Mouse (Mus musculus) MEL (cell line): ENCODE data around the gene Ssh2. TPM values are rescaled to one million over a fixed set of nuclear protein-coding genes. Genes with fewer than 3 reads are reported as not detected.

Experiments
- DNase-seq: peaks from one replicate; pipeline ENCODE4 v3.0.0; 2011; ENCODE audit warnings: low read depth, low spot score
- H3K27ac ChIP-seq: 2 replicates; pipeline ENCODE4 v1.5.1; 2012; ENCODE audit warnings: low read depth, mild to moderate bottlenecking, control low read depth, low read length, moderate library complexity; ENCODE audit not compliant: control insufficient read depth
- H3K27me3 ChIP-seq, 2 experiments: fragments of 150-350 bp in 1 of 2; sonication (generic) in 1 of 2; 2 replicates each; pipeline ENCODE4 v1.6.1; 2012; ENCODE audit warnings: low read length in 2 of 2, mild to moderate bottlenecking in 2 of 2, improper control_type of control experiment in 1 of 2, moderate library complexity in 1 of 2; ENCODE audit not compliant: insufficient read depth in 2 of 2, control insufficient read depth in 1 of 2
- H3K36me3 ChIP-seq, 2 experiments: 2 replicates each; pipeline ENCODE4 v1.6.1; 2012 to 2014; ENCODE audit warnings: low read length in 2 of 2, improper control_type of control experiment in 1 of 2, inconsistent platforms in 1 of 2, mild to moderate bottlenecking in 1 of 2; ENCODE audit not compliant: insufficient read depth in 2 of 2, control insufficient read depth in 1 of 2
- H3K4me1 ChIP-seq, 2 experiments: fragments of 150-350 bp in 1 of 2; sonication (generic) in 1 of 2; 2 replicates each; pipeline ENCODE4 v1.6.1; 2012; ENCODE audit warnings: low read length in 2 of 2, improper control_type of control experiment in 1 of 2, mild to moderate bottlenecking in 1 of 2; ENCODE audit not compliant: insufficient read depth in 2 of 2, control insufficient read depth in 1 of 2
- H3K4me3 ChIP-seq, 2 experiments: fragments of 150-350 bp in 1 of 2; sonication (generic) in 1 of 2; 2 replicates each; pipeline ENCODE4 v1.5.1; 2012; ENCODE audit warnings: low read depth in 2 of 2, low read length in 2 of 2, mild to moderate bottlenecking in 2 of 2, moderate library complexity in 2 of 2, control low read depth in 1 of 2, improper control_type of control experiment in 1 of 2; ENCODE audit not compliant: control insufficient read depth in 1 of 2, insufficient read depth in 1 of 2
- H3K79me2 ChIP-seq: 2 replicates; pipeline ENCODE4 v1.6.1; 2012; ENCODE audit warnings: mild to moderate bottlenecking, low read length, moderate library complexity; ENCODE audit not compliant: control insufficient read depth, poor library complexity, insufficient read depth
- H3K9ac ChIP-seq: 2 replicates; pipeline ENCODE4 v1.6.1; 2012; ENCODE audit warnings: low read depth, mild to moderate bottlenecking, control low read depth, low read length, moderate library complexity; ENCODE audit not compliant: control insufficient read depth, poor library complexity, severe bottlenecking
- H3K9me3 ChIP-seq: fragments of 150-350 bp; sonication (generic); replicated peaks from 2 replicates; pipeline ENCODE4 v1.6.1; 2012; ENCODE audit warnings: mild to moderate bottlenecking, low read length, improper control_type of control experiment, moderate library complexity; ENCODE audit not compliant: insufficient read depth
- BHLHE40 ChIP-seq: IDR thresholded peaks from 2 replicates; pipeline ENCODE4 v1.6.1; 2012; ENCODE audit warnings: low read depth, mild to moderate bottlenecking, inconsistent platforms, low read length, improper control_type of control experiment, borderline replicate concordance
- CTCF ChIP-seq, 3 experiments: IDR thresholded peaks in 2 of 3; conservative IDR thresholded peaks in 1 of 3; 2 replicates each; pipeline ENCODE4 v1.5.1; 2011 to 2012; ENCODE audit warnings: low read length in 3 of 3, low read depth in 2 of 3, mild to moderate bottlenecking in 2 of 3, improper control_type of control experiment in 1 of 3, inconsistent platforms in 1 of 3, mixed read lengths in 1 of 3, moderate library complexity in 1 of 3; ENCODE audit not compliant: control insufficient read depth in 1 of 3, insufficient read depth in 1 of 3, poor library complexity in 1 of 3, severe bottlenecking in 1 of 3
- EP300 ChIP-seq, 2 experiments: IDR thresholded peaks; 2 replicates each; pipeline ENCODE4 v1.6.1; 2011; ENCODE audit warnings: improper control_type of control experiment in 2 of 2, low read length in 2 of 2, low read depth in 1 of 2, mild to moderate bottlenecking in 1 of 2
- ETS1 ChIP-seq: IDR thresholded peaks from 2 replicates; pipeline ENCODE4 v1.6.1; 2012; ENCODE audit warnings: low read depth, mild to moderate bottlenecking, inconsistent platforms, low read length, improper control_type of control experiment, moderate library complexity
- GABPA ChIP-seq: IDR thresholded peaks from 2 replicates; pipeline ENCODE4 v1.6.1; 2012; ENCODE audit warnings: low read depth, mild to moderate bottlenecking, inconsistent platforms, low read length, improper control_type of control experiment, moderate library complexity
- GATA1 ChIP-seq: IDR thresholded peaks from 2 replicates; pipeline ENCODE4 v1.6.1; 2011; ENCODE audit warnings: low read depth, low read length, improper control_type of control experiment
- HCFC1 ChIP-seq: IDR thresholded peaks from 2 replicates; pipeline ENCODE4 v1.6.1; 2012; ENCODE audit warnings: low read depth, mild to moderate bottlenecking, inconsistent platforms, low read length, improper control_type of control experiment, moderate library complexity
- JUND ChIP-seq: IDR thresholded peaks from 2 replicates; pipeline ENCODE4 v1.6.1; 2011; ENCODE audit warnings: low read depth, mild to moderate bottlenecking, improper control_type of control experiment, low read length
- KAT2A ChIP-seq: conservative IDR thresholded peaks from 2 replicates; pipeline ENCODE4 v1.6.1; 2012; ENCODE audit warnings: low read depth, low read length, improper control_type of control experiment, inconsistent platforms
- MAFK ChIP-seq: IDR thresholded peaks from 2 replicates; pipeline ENCODE4 v1.6.1; 2011; ENCODE audit warnings: low read depth, mild to moderate bottlenecking, low read length, improper control_type of control experiment, borderline replicate concordance
- MXI1 ChIP-seq: IDR thresholded peaks from 2 replicates; pipeline ENCODE4 v1.6.1; 2011; ENCODE audit warnings: mild to moderate bottlenecking, low read depth, low read length, improper control_type of control experiment
- MYB ChIP-seq: IDR thresholded peaks from 2 replicates; pipeline ENCODE4 v1.6.1; 2011; ENCODE audit warnings: mild to moderate bottlenecking, low read depth, low read length, improper control_type of control experiment
- NELFE ChIP-seq: IDR thresholded peaks from 2 replicates; pipeline ENCODE4 v1.6.1; 2011; ENCODE audit warnings: low read depth, low read length, improper control_type of control experiment
- POLR2AphosphoS5 ChIP-seq: IDR thresholded peaks from 2 replicates; pipeline ENCODE4 v1.6.1; 2012; ENCODE audit warnings: low read depth, borderline replicate concordance, mild to moderate bottlenecking, inconsistent platforms, low read length, moderate library complexity, mixed read lengths
- TAL1 ChIP-seq: IDR thresholded peaks from 2 replicates; pipeline ENCODE4 v1.6.1; 2012; ENCODE audit warnings: mild to moderate bottlenecking, inconsistent platforms, low read length, moderate library complexity, mixed read lengths
- TCF12 ChIP-seq: IDR thresholded peaks from 2 replicates; pipeline ENCODE4 v1.6.1; 2014; ENCODE audit warnings: low read depth, mild to moderate bottlenecking, inconsistent platforms, low read length, improper control_type of control experiment, moderate library complexity
- USF1 ChIP-seq: IDR thresholded peaks from 2 replicates; pipeline ENCODE4 v1.6.1; 2014; ENCODE audit warnings: low read depth, mild to moderate bottlenecking, inconsistent platforms, low read length, improper control_type of control experiment, moderate library complexity
- ZC3H11A ChIP-seq: IDR thresholded peaks from 2 replicates; pipeline ENCODE4 v1.6.1; 2012; ENCODE audit warnings: low read depth, mild to moderate bottlenecking, inconsistent platforms, low read length, improper control_type of control experiment
- ZKSCAN1 ChIP-seq: IDR thresholded peaks from 2 replicates; pipeline ENCODE4 v1.6.1; 2012; ENCODE audit warnings: low read depth, mild to moderate bottlenecking, inconsistent platforms, low read length, improper control_type of control experiment, moderate library complexity
- ZMIZ1 ChIP-seq: IDR thresholded peaks from 2 replicates; pipeline ENCODE4 v1.6.1; 2012; ENCODE audit warnings: low read depth, mild to moderate bottlenecking, inconsistent platforms, low read length, improper control_type of control experiment, moderate library complexity
- polyA plus RNA-seq, 2 experiments: library from polyadenylated mRNA; stranded (reverse) in 1 of 2; unstranded in 1 of 2; fragments of >175 nt in 1 of 2; fragments of >200 nt in 1 of 2; gene quantifications; 2 replicates each; pipeline versions ENCODE4 v1.2.1 to v1.2.4; 2012; ENCODE audit warnings: low replicate concordance in 2 of 2, low read depth in 1 of 2; ENCODE audit not compliant: insufficient read length in 2 of 2, insufficient read depth in 1 of 2, missing spikeins in 1 of 2
- total RNA-seq: library from RNA; depleted of rRNA; stranded (reverse); fragments of 300-350 nt; gene quantifications from 2 replicates; pipeline ENCODE4 v1.2.3, GENCODE M21; 2012

Gene Ssh2
- total and polyA plus RNA-seq, 3 experiments, result 6.3 to 29.2 (median 16.5) TPM

DNA sequence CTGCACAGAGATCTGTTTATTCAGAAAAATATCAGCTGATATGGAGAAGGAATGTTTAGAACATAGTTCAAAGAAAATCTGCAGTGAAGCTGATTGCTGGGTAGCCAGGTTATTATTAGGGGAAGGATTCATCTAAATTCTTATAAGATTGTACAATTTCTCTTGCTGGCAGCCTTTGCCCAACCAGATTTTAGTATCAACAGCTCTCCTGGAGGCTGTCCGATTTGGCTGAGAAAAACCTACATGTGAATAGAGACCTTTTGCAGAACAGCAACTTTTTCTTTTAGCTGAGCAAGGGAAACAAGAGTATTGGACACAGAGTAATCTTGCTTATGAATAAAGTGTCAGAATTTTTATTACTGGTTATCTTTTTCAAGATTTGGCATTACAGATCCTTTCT, 212.4 kb downstream of the Ssh2 start:
- no peak overlapping the region for H3K9ac ChIP-seq
- peaks cover 7 to 9% of the 10 kb centered on the region in 2 experiments for H3K36me3 ChIP-seq
- DNase-seq, result no peak
- H3K4me3 ChIP-seq, result no peak overlapping the region
- no peaks in the 10 kb centered on the region for H3K9me3 ChIP-seq
- H3K27ac ChIP-seq, result no peak overlapping the region
- peaks cover 0 to 2% of the 10 kb centered on the region in 2 experiments; a peak in 2 of 4 replicates for H3K4me1 ChIP-seq
- H3K27me3 ChIP-seq, result no peaks in the 10 kb centered on the region
- TF ChIP-seq ZC3H11A, result no peak
- TF ChIP-seq MAFK, result no peak
- TF ChIP-seq ZMIZ1, result no peak
- no peak for TF ChIP-seq BHLHE40
- TF ChIP-seq JUND, result no peak
- no peak for TF ChIP-seq ZKSCAN1
- TF ChIP-seq USF1, result no peak
- no peak for TF ChIP-seq ETS1
- H3K79me2 ChIP-seq, result no peaks in the 10 kb centered on the region

DNA sequence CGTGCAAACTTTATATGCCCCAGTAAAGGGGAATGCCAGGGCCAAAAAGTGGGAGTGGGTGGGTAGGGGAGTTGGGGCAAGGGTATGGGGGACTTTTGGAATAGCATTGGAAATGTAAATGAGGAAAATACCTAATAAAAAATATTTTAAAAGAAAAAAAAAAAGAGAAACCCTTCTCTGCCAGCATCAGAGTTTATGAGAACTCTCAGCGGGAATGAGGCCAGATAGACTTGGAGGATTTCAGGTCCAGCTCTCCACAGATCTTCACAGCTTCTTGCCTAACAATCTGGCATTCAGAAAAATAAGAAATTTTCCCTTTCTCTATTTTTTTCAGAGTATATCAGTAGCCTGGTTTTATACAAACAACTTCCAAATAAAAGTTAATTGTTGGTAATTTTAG, 220.9 kb downstream of the Ssh2 start:
- TF ChIP-seq EP300 (IDR thresholded peaks at IDR 0.05; ENCODE audit: low read depth in 1 of 2, low read length in 2 of 2), result no peak
- TF ChIP-seq TCF12, result no peak
- TF ChIP-seq MYB, result no peak
- TF ChIP-seq TAL1, result no peak
- TF ChIP-seq MXI1, result no peak
- TF ChIP-seq POLR2AphosphoS5, result no peak
- TF ChIP-seq NELFE, result no peak
- TF ChIP-seq ETS1, result no peak
- no peak for TF ChIP-seq CTCF (IDR thresholded peaks at IDR 0.05 in 2 of 3, conservative IDR thresholded peaks at IDR 0.05 in 1 of 3; ENCODE audit: control insufficient read depth in 1 of 3, insufficient read depth in 1 of 3, low read depth in 2 of 3, low read length in 3 of 3, poor library complexity in 1 of 3, severe bottlenecking in 1 of 3)
- no peak for TF ChIP-seq HCFC1
- TF ChIP-seq GABPA, result no peak
- no peak for TF ChIP-seq GATA1
- no peak for TF ChIP-seq KAT2A
- TF ChIP-seq USF1, result no peak
- no peak for TF ChIP-seq JUND
- H3K9me3 ChIP-seq, result no peaks in the 10 kb centered on the region
- no peak overlapping the region for H3K4me3 ChIP-seq
- H3K9ac ChIP-seq, result no peak overlapping the region
- peaks cover 0 to 8% of the 10 kb centered on the region in 2 experiments; a peak in 3 of 4 replicates for H3K36me3 ChIP-seq
- H3K27ac ChIP-seq, result no peak overlapping the region
- H3K79me2 ChIP-seq, result no peaks in the 10 kb centered on the region
- H3K27me3 ChIP-seq, result no peaks in the 10 kb centered on the region
- no peak for DNase-seq
- H3K4me1 ChIP-seq, result no peaks in the 10 kb centered on the region
